Mouse (Mus musculus): Measurements from ENCODE around the gene Napsa.

DNA sequence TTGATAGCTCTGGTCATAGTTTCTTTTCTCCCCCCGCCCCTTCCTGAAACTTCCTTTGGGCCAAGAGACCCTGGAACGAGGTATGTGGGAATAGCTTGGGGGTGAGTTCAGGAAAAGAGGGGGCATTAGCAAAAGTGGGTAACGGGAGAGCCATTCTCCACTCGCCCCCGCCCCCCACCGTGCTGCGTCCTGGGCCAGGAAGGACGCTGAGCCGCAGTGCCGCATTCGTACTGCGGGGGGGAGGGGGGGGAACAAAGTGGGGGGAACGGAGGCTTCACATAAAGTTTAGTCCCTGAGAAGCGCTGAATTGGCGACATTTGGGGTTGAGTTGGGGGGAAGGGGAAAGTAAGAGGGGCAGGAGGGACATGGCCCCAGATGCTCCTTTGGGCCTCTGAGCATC is 20.9 kb downstream of the Napsa start:
- TF ChIP-seq CTCF (conservative IDR thresholded peaks at IDR 0.05; ENCODE audit: insufficient read depth, insufficient read length, low read depth, low read length) (no peak), POLR2A (IDR thresholded peaks at IDR 0.05; ENCODE audit: low read depth, low read length) (no peak)
